Mouse (Mus musculus): ENCODE measurements at regions not wholly inside any gene's neighbourhood (a gene's known extent, or its start where the extent isn't known, plus 50 kb on each side); places are given as distances from the start of the nearest gene placed in this dataset.

- 90% methylated on average over 6 of the region's 6 CpGs for WGBS
- no peaks in the 10 kb centered on the region for H3K4me1 ChIP-seq
- H3K27ac ChIP-seq (replicated peaks): no peak overlapping the region
- H3K4me2 ChIP-seq (replicated peaks): no peak overlapping the region
- no peaks in the 10 kb centered on the region for H3K36me3 ChIP-seq
- no peaks in the 10 kb centered on the region for H3K9me3 ChIP-seq
- no peaks in the 10 kb centered on the region for H3K27me3 ChIP-seq
- H3K9ac ChIP-seq (replicated peaks): no peak overlapping the region
- no peak overlapping the region for H3K4me3 ChIP-seq
- no peak for ATAC-seq (ENCODE audit: low FRiP score, low read depth)
These were observed 75.1 kb upstream of the Itga6 start for GRCm38 (mm10) chr2:71670228-71670790.

GRCm38 (mm10) chr2:71670882-71671281 is 74.5 kb upstream of the Itga6 start:
- no peak for ATAC-seq (ENCODE audit: low FRiP score, low read depth)
- WGBS: 85% methylated on average over 4 of the region's 4 CpGs
- Histone ChIP-seq H3K4me3 (no peak overlapping the region), H3K36me3 (no peaks in the 10 kb centered on the region), H3K4me2 (replicated peaks) (no peak overlapping the region), H3K9me3 (no peaks in the 10 kb centered on the region), H3K4me1 (no peaks in the 10 kb centered on the region), H3K27me3 (no peaks in the 10 kb centered on the region), H3K9ac (replicated peaks) (no peak overlapping the region), H3K27ac (replicated peaks) (no peak overlapping the region)

GRCm38 (mm10) chr2:71673087-71673920 is 72.1 kb upstream of the Itga6 start:
- no peak overlapping the region for H3K4me3 ChIP-seq
- ATAC-seq (ENCODE audit: low FRiP score, low read depth): no peak
- H3K36me3 ChIP-seq: no peaks in the 10 kb centered on the region
- no peaks in the 10 kb centered on the region for H3K27me3 ChIP-seq
- no peak overlapping the region for H3K4me2 ChIP-seq (replicated peaks)
- H3K9ac ChIP-seq (replicated peaks): no peak overlapping the region
- no peaks in the 10 kb centered on the region for H3K9me3 ChIP-seq
- WGBS: 75% methylated on average over 18 of the region's 18 CpGs
- no peaks in the 10 kb centered on the region for H3K4me1 ChIP-seq
- H3K27ac ChIP-seq (replicated peaks): no peak overlapping the region

- no peak overlapping the region for H3K4me2 ChIP-seq (replicated peaks)
- ATAC-seq (ENCODE audit: low FRiP score, low read depth): no peak
- H3K9ac ChIP-seq (replicated peaks): no peak overlapping the region
- H3K4me3 ChIP-seq: no peak overlapping the region
- no peak overlapping the region for H3K27ac ChIP-seq (replicated peaks)
- peaks cover 6% of the 10 kb centered on the region; the same call in 1 of the 2 replicates for H3K9me3 ChIP-seq
- 53% methylated on average over 1 of the region's 1 CpGs for WGBS
- H3K27me3 ChIP-seq: no peaks in the 10 kb centered on the region
- H3K36me3 ChIP-seq: no peaks in the 10 kb centered on the region
- H3K4me1 ChIP-seq: no peaks in the 10 kb centered on the region; the same call in 1 of the 2 replicates
These were observed 64.7 kb upstream of the Itga6 start for GRCm38 (mm10) chr2:71680746-71681145.

- Histone ChIP-seq H3K27ac (replicated peaks) (no peak overlapping the region), H3K9ac (replicated peaks) (no peak overlapping the region), H3K4me2 (replicated peaks) (no peak overlapping the region), H3K9me3 (peaks cover 6% of the 10 kb centered on the region; the same call in 1 of the 2 replicates), H3K4me1 (no peaks in the 10 kb centered on the region; the same call in 1 of the 2 replicates), H3K36me3 (no peaks in the 10 kb centered on the region), H3K27me3 (no peaks in the 10 kb centered on the region), H3K4me3 (no peak overlapping the region)
- ATAC-seq (ENCODE audit: low FRiP score, low read depth): no peak
- WGBS: 70% methylated on average over 4 of the region's 4 CpGs
These were observed 64.3 kb upstream of the Itga6 start for GRCm38 (mm10) chr2:71681148-71681547.

GRCm38 (mm10) chr2:71683375-71683774 is 62.0 kb upstream of the Itga6 start:
- no peaks in the 10 kb centered on the region; the same call in 1 of the 2 replicates for H3K4me1 ChIP-seq
- H3K27me3 ChIP-seq: no peaks in the 10 kb centered on the region
- 77% methylated on average over 4 of the region's 4 CpGs for WGBS
- no peak for ATAC-seq (ENCODE audit: low FRiP score, low read depth)
- H3K9me3 ChIP-seq: peaks cover 6% of the 10 kb centered on the region; the same call in 1 of the 2 replicates
- H3K27ac ChIP-seq (replicated peaks): no peak overlapping the region
- H3K36me3 ChIP-seq: no peaks in the 10 kb centered on the region
- no peak overlapping the region for H3K4me2 ChIP-seq (replicated peaks)
- H3K4me3 ChIP-seq: no peak overlapping the region
- H3K9ac ChIP-seq (replicated peaks): no peak overlapping the region

- Histone ChIP-seq H3K9me3 (peaks cover 1% of the 10 kb centered on the region; the same call in 1 of the 2 replicates), H3K4me3 (no peak overlapping the region), H3K27ac (replicated peaks) (no peak overlapping the region), H3K9ac (replicated peaks) (no peak overlapping the region), H3K27me3 (no peaks in the 10 kb centered on the region), H3K36me3 (no peaks in the 10 kb centered on the region), H3K4me2 (replicated peaks) (no peak overlapping the region), H3K4me1 (no peaks in the 10 kb centered on the region; the same call in 1 of the 2 replicates)
- no peak for ATAC-seq (ENCODE audit: low FRiP score, low read depth)
- WGBS: 85% methylated on average over 7 of the region's 7 CpGs
These were observed 60.2 kb upstream of the Itga6 start for GRCm38 (mm10) chr2:71685239-71685638.

- ATAC-seq (ENCODE audit: low FRiP score, low read depth): no peak
- WGBS: 68% methylated on average over 4 of the region's 4 CpGs
- Histone ChIP-seq H3K9ac (replicated peaks) (no peak overlapping the region), H3K27me3 (no peaks in the 10 kb centered on the region), H3K9me3 (no peaks in the 10 kb centered on the region), H3K27ac (replicated peaks) (no peak overlapping the region), H3K4me2 (replicated peaks) (no peak overlapping the region), H3K36me3 (no peaks in the 10 kb centered on the region), H3K4me3 (no peak overlapping the region), H3K4me1 (peaks cover 6% of the 10 kb centered on the region; the same call in 1 of the 2 replicates)
These were observed 56.4 kb upstream of the Itga6 start for GRCm38 (mm10) chr2:71689041-71689440.

GRCm38 (mm10) chr2:71690277-71691161 is 54.9 kb upstream of the Itga6 start:
- WGBS: 74% methylated on average over 27 of the region's 27 CpGs
- Histone ChIP-seq H3K4me1 (peaks cover 6% of the 10 kb centered on the region; the same call in 1 of the 2 replicates), H3K36me3 (no peaks in the 10 kb centered on the region), H3K4me3 (no peak overlapping the region), H3K27me3 (no peaks in the 10 kb centered on the region), H3K9ac (replicated peaks) (no peak overlapping the region), H3K9me3 (no peaks in the 10 kb centered on the region), H3K27ac (replicated peaks) (no peak overlapping the region), H3K4me2 (replicated peaks) (no peak overlapping the region)
- ATAC-seq (ENCODE audit: low FRiP score, low read depth): no peak

GRCm38 (mm10) chr2:71694758-71695310 is 50.6 kb upstream of the Itga6 start:
- H3K9me3 ChIP-seq: no peaks in the 10 kb centered on the region
- H3K4me1 ChIP-seq: peaks cover 9% of the 10 kb centered on the region
- H3K9ac ChIP-seq (replicated peaks): no peak overlapping the region
- H3K27me3 ChIP-seq: no peaks in the 10 kb centered on the region
- WGBS: 70% methylated on average over 6 of the region's 6 CpGs
- no peak for ATAC-seq (ENCODE audit: low FRiP score, low read depth)
- H3K4me3 ChIP-seq: no peak overlapping the region
- no peak overlapping the region for H3K4me2 ChIP-seq (replicated peaks)
- H3K27ac ChIP-seq (replicated peaks): no peak overlapping the region
- no peaks in the 10 kb centered on the region for H3K36me3 ChIP-seq
